Mouse (Mus musculus) intestine, embryonic 15.5 days (tissue): Measurements from ENCODE around the gene Sestd1. TPM values are rescaled to one million over a fixed set of nuclear protein-coding genes. Genes with fewer than 3 reads are reported as not detected.

Source experiments
- ATAC-seq: fragments of 200-750 bp; cut with Nextera tagmentation; 2 replicates; pipeline ENCODE4 v1.8.0; 2017; ENCODE audit warnings: moderate TSS enrichment, moderate library complexity
- H3K27ac ChIP-seq: fragments of 300-500 bp; sonication (generic); 2 replicates; pipeline ENCODE4 v1.5.1; 2015; ENCODE audit warnings: mild to moderate bottlenecking, inconsistent platforms
- H3K27me3 ChIP-seq: fragments of 300-500 bp; sonication (generic); replicated peaks from 2 replicates; pipeline ENCODE4 v1.6.1; 2015; ENCODE audit warnings: inconsistent platforms
- H3K36me3 ChIP-seq: fragments of 300-500 bp; sonication (generic); 2 replicates; pipeline ENCODE4 v1.6.1; 2015; ENCODE audit warnings: inconsistent platforms
- H3K4me1 ChIP-seq: fragments of 300-500 bp; sonication (generic); replicated peaks from 2 replicates; pipeline ENCODE4 v1.6.1; 2015; ENCODE audit warnings: inconsistent platforms
- H3K4me2 ChIP-seq: fragments of 300-500 bp; sonication (generic); replicated peaks from 2 replicates; pipeline ENCODE4 v1.6.1; 2015; ENCODE audit warnings: mild to moderate bottlenecking, inconsistent platforms
- H3K4me3 ChIP-seq: fragments of 300-500 bp; sonication (generic); replicated peaks from 2 replicates; pipeline ENCODE4 v1.5.1; 2015; ENCODE audit warnings: inconsistent platforms
- H3K9ac ChIP-seq: fragments of 300-500 bp; sonication (generic); 2 replicates; pipeline ENCODE4 v1.6.1; 2015; ENCODE audit warnings: inconsistent platforms
- H3K9me3 ChIP-seq: fragments of 300-500 bp; sonication (generic); 2 replicates; pipeline ENCODE4 v1.6.1; 2016; ENCODE audit warnings: inconsistent platforms
- WGBS: fragments of 180-500 bp; shearing (Covaris S2); methylation state at CpG from one replicate; pipeline ENCODE4 v1.1.7; 2015; 5-methylcytosine and 5-hydroxymethylcytosine counted together
- polyA plus RNA-seq: library from polyadenylated mRNA; unstranded; fragments of >200 nt; fragmentation: Nextera tagmentation; extraction: Ambion mirVana; gene quantifications from 2 replicates; pipeline ENCODE4 v1.2.1, GENCODE M21; 2015

Gene Sestd1
- polyA plus RNA-seq, 1 experiment from 2014 or later: 17.3 TPM

GRCm38 (mm10) chr2:77168781-77169180 lies 111.6 kb downstream of the Sestd1 start:
- 92% methylated on average over 7 of the region's 7 CpGs for WGBS
- Histone ChIP-seq H3K36me3 (no peaks in the 10 kb centered on the region), H3K9ac (no peak overlapping the region), H3K27ac (no peak overlapping the region), H3K4me3 (no peak overlapping the region), H3K4me1 (peaks cover 12% of the 10 kb centered on the region), H3K9me3 (no peaks in the 10 kb centered on the region), H3K27me3 (no peaks in the 10 kb centered on the region), H3K4me2 (no peak overlapping the region)
- no peak for ATAC-seq

- Histone ChIP-seq H3K27ac (no peak overlapping the region), H3K9ac (no peak overlapping the region)
- WGBS: 87% methylated on average over 13 of the region's 13 CpGs
These were observed 112.2 kb downstream of the Sestd1 start for GRCm38 (mm10) chr2:77168081-77168685.

GRCm38 (mm10) chr2:77166366-77166765 lies 114.0 kb downstream of the Sestd1 start:
- H3K4me1 ChIP-seq: peaks cover 4% of the 10 kb centered on the region
- H3K27ac ChIP-seq: no peak overlapping the region
- no peak for ATAC-seq
- no peak overlapping the region for H3K4me3 ChIP-seq
- H3K4me2 ChIP-seq: no peak overlapping the region
- H3K27me3 ChIP-seq: no peaks in the 10 kb centered on the region
- H3K9ac ChIP-seq: no peak overlapping the region
- 78% methylated on average over 4 of the region's 4 CpGs for WGBS
- no peaks in the 10 kb centered on the region for H3K36me3 ChIP-seq
- H3K9me3 ChIP-seq: no peaks in the 10 kb centered on the region

More at GRCm38 (mm10) chr2:77168081-77168685, 112.2 kb downstream of the Sestd1 start:
- H3K4me3 ChIP-seq: no peak overlapping the region
- no peak for ATAC-seq
- no peaks in the 10 kb centered on the region for H3K27me3 ChIP-seq
- H3K4me1 ChIP-seq: peaks cover 12% of the 10 kb centered on the region
- H3K36me3 ChIP-seq: no peaks in the 10 kb centered on the region
- no peaks in the 10 kb centered on the region for H3K9me3 ChIP-seq
- no peak overlapping the region for H3K4me2 ChIP-seq

GRCm38 (mm10) chr2:77164662-77165061 lies 115.7 kb downstream of the Sestd1 start:
- Histone ChIP-seq H3K4me3 (no peak overlapping the region), H3K27ac (no peak overlapping the region), H3K4me1 (no peaks in the 10 kb centered on the region), H3K9me3 (no peaks in the 10 kb centered on the region), H3K9ac (no peak overlapping the region), H3K36me3 (no peaks in the 10 kb centered on the region), H3K27me3 (no peaks in the 10 kb centered on the region), H3K4me2 (no peak overlapping the region)
- ATAC-seq: no peak
- 77% methylated on average over 3 of the region's 3 CpGs for WGBS

GRCm38 (mm10) chr2:77163381-77163780 lies 117.0 kb downstream of the Sestd1 start:
- Histone ChIP-seq H3K4me1 (no peaks in the 10 kb centered on the region), H3K27ac (no peak overlapping the region), H3K36me3 (no peaks in the 10 kb centered on the region), H3K9me3 (no peaks in the 10 kb centered on the region), H3K27me3 (no peaks in the 10 kb centered on the region), H3K4me2 (no peak overlapping the region), H3K4me3 (no peak overlapping the region), H3K9ac (no peak overlapping the region)
- ATAC-seq: no peak
- 78% methylated on average over 3 of the region's 3 CpGs for WGBS

- H3K27me3 ChIP-seq: no peaks in the 10 kb centered on the region
- H3K4me1 ChIP-seq: no peaks in the 10 kb centered on the region
- H3K27ac ChIP-seq: no peak overlapping the region
- no peak overlapping the region for H3K9ac ChIP-seq
- no peaks in the 10 kb centered on the region for H3K36me3 ChIP-seq
- no peak overlapping the region for H3K4me3 ChIP-seq
- no peak for ATAC-seq
- H3K9me3 ChIP-seq: no peaks in the 10 kb centered on the region
- 72% methylated on average over 3 of the region's 3 CpGs for WGBS
- H3K4me2 ChIP-seq: no peak overlapping the region
These were observed 118.3 kb downstream of the Sestd1 start for GRCm38 (mm10) chr2:77162135-77162534.

- WGBS: 95% methylated on average over 4 of the region's 4 CpGs
These were observed 122.8 kb downstream of the Sestd1 start for GRCm38 (mm10) chr2:77157546-77157945.

GRCm38 (mm10) chr2:77154080-77154479 lies 126.3 kb downstream of the Sestd1 start:
- no peak for ATAC-seq
- Histone ChIP-seq H3K4me2 (no peak overlapping the region), H3K36me3 (no peaks in the 10 kb centered on the region), H3K27me3 (no peaks in the 10 kb centered on the region), H3K4me3 (no peak overlapping the region), H3K27ac (no peak overlapping the region), H3K9me3 (no peaks in the 10 kb centered on the region), H3K9ac (no peak overlapping the region), H3K4me1 (no peaks in the 10 kb centered on the region)
- 53% methylated on average over 4 of the region's 4 CpGs for WGBS

More at GRCm38 (mm10) chr2:77157546-77157945, 122.8 kb downstream of the Sestd1 start:
- no peaks in the 10 kb centered on the region for H3K4me1 ChIP-seq
- H3K4me2 ChIP-seq: no peak overlapping the region
- H3K4me3 ChIP-seq: no peak overlapping the region
- H3K36me3 ChIP-seq: no peaks in the 10 kb centered on the region
- no peaks in the 10 kb centered on the region for H3K9me3 ChIP-seq
- no peak overlapping the region for H3K9ac ChIP-seq
- H3K27ac ChIP-seq: no peak overlapping the region
- H3K27me3 ChIP-seq: no peaks in the 10 kb centered on the region
- ATAC-seq: no peak

- Histone ChIP-seq H3K4me1 (no peaks in the 10 kb centered on the region), H3K27me3 (no peaks in the 10 kb centered on the region), H3K9me3 (no peaks in the 10 kb centered on the region), H3K4me2 (no peak overlapping the region), H3K27ac (no peak overlapping the region), H3K36me3 (no peaks in the 10 kb centered on the region), H3K9ac (no peak overlapping the region), H3K4me3 (no peak overlapping the region)
- 91% methylated on average over 8 of the region's 8 CpGs for WGBS
- no peak for ATAC-seq
These were observed 129.1 kb downstream of the Sestd1 start for GRCm38 (mm10) chr2:77151255-77151654.

- Histone ChIP-seq H3K4me2 (no peak overlapping the region), H3K4me1 (no peaks in the 10 kb centered on the region), H3K27me3 (no peaks in the 10 kb centered on the region), H3K9ac (no peak overlapping the region), H3K27ac (no peak overlapping the region), H3K36me3 (no peaks in the 10 kb centered on the region), H3K9me3 (no peaks in the 10 kb centered on the region), H3K4me3 (no peak overlapping the region)
- ATAC-seq: no peak
- WGBS: 66% methylated on average over 2 of the region's 2 CpGs
These were observed 130.8 kb downstream of the Sestd1 start for GRCm38 (mm10) chr2:77149576-77149975.

GRCm38 (mm10) chr2:77148215-77148614 lies 132.2 kb downstream of the Sestd1 start:
- H3K9me3 ChIP-seq: no peaks in the 10 kb centered on the region
- no peak overlapping the region for H3K4me2 ChIP-seq
- 84% methylated on average over 4 of the region's 4 CpGs for WGBS
- no peaks in the 10 kb centered on the region for H3K4me1 ChIP-seq
- H3K27ac ChIP-seq: no peak overlapping the region
- H3K36me3 ChIP-seq: no peaks in the 10 kb centered on the region
- ATAC-seq: no peak
- H3K4me3 ChIP-seq: no peak overlapping the region
- no peaks in the 10 kb centered on the region for H3K27me3 ChIP-seq
- no peak overlapping the region for H3K9ac ChIP-seq

GRCm38 (mm10) chr2:77146968-77147367 lies 133.4 kb downstream of the Sestd1 start:
- 77% methylated on average over 2 of the region's 2 CpGs for WGBS
- Histone ChIP-seq H3K9ac (no peak overlapping the region), H3K36me3 (no peaks in the 10 kb centered on the region), H3K4me3 (no peak overlapping the region), H3K27me3 (no peaks in the 10 kb centered on the region), H3K27ac (no peak overlapping the region), H3K4me1 (no peaks in the 10 kb centered on the region), H3K4me2 (no peak overlapping the region), H3K9me3 (no peaks in the 10 kb centered on the region)
- no peak for ATAC-seq

- ATAC-seq: no peak
- 45% methylated on average over 3 of the region's 3 CpGs for WGBS
- no peaks in the 10 kb centered on the region for H3K27me3 ChIP-seq
These were observed 134.1 kb downstream of the Sestd1 start for GRCm38 (mm10) chr2:77146291-77146690.

More at GRCm38 (mm10) chr2:77146291-77146690, 134.1 kb downstream of the Sestd1 start:
- H3K4me3 ChIP-seq: no peak overlapping the region
- no peak overlapping the region for H3K9ac ChIP-seq
- H3K4me2 ChIP-seq: no peak overlapping the region
- H3K27ac ChIP-seq: no peak overlapping the region
- H3K9me3 ChIP-seq: no peaks in the 10 kb centered on the region
- H3K4me1 ChIP-seq: no peaks in the 10 kb centered on the region
- H3K36me3 ChIP-seq: no peaks in the 10 kb centered on the region
